Mouse (Mus musculus) urinary bladder, adult 2 months (tissue): ENCODE results near the gene Rhou. TPM values are rescaled to one million over a fixed set of nuclear protein-coding genes. Genes with fewer than 3 reads are reported as not detected.

Experiments used
- DNase-seq: peaks from one replicate; pipeline ENCODE4 v3.0.0; 2022; ENCODE audit warnings: low spot score
- polyA plus RNA-seq: library from polyadenylated mRNA; depleted of rRNA; stranded (reverse); fragments of >200 nt; gene quantifications from 2 replicates; pipeline ENCODE4 v1.2.3, GENCODE M21; 2012; rRNA removed

Gene Rhou
- polyA plus RNA-seq, 1 experiment, result 21.4 TPM

GRCm38 (mm10) chr8:123696167-123696566 lies 42.4 kb downstream of the Rhou start:
- no peak for DNase-seq

- DNase-seq, result no peak
These were observed 43.6 kb downstream of the Rhou start for GRCm38 (mm10) chr8:123697329-123697728.

GRCm38 (mm10) chr8:123700399-123701070 lies 46.8 kb downstream of the Rhou start:
- DNase-seq, result no peak

- DNase-seq, result no peak
These were observed 48.3 kb downstream of the Rhou start for GRCm38 (mm10) chr8:123701952-123702587.

- no peak for DNase-seq
These were observed 51.6 kb downstream of the Rhou start for GRCm38 (mm10) chr8:123705376-123705775.

GRCm38 (mm10) chr8:123707137-123707536 lies 53.4 kb downstream of the Rhou start:
- no peak for DNase-seq

- no peak for DNase-seq
These were observed 55.0 kb downstream of the Rhou start for GRCm38 (mm10) chr8:123708729-123709128.

GRCm38 (mm10) chr8:123710335-123710734 lies 56.6 kb downstream of the Rhou start:
- no peak for DNase-seq

Other genes with a start within 250 kb of the Rhou start
- not detected in 2 replicates for gene Mc1r, start 246.8 kb upstream of the Rhou start, polyA plus RNA-seq
- gene Tubb3, start 242.5 kb upstream of the Rhou start, polyA plus RNA-seq, result 3.6 and 3.7 TPM in 2 replicates
- gene Def8, start 230.4 kb upstream of the Rhou start, polyA plus RNA-seq, result 28.7 and 32.1 TPM in 2 replicates
- gene Afg3l1, start 176.0 kb upstream of the Rhou start, polyA plus RNA-seq, result 22.3 and 23.5 TPM in 2 replicates
- 1.0 and 1.1 TPM in 2 replicates for gene Dbndd1, start 138.5 kb upstream of the Rhou start, polyA plus RNA-seq
- 19.0 and 20.0 TPM in 2 replicates for gene Gas8, start 135.1 kb upstream of the Rhou start, polyA plus RNA-seq
- 37.0 and 41.4 TPM in 2 replicates for gene Rab4a, start 152.1 kb downstream of the Rhou start, polyA plus RNA-seq
- 2.2 and 2.6 TPM in 2 replicates for gene Ccsap, start 206.3 kb downstream of the Rhou start, polyA plus RNA-seq
- gene Acta1, start 240.8 kb downstream of the Rhou start, polyA plus RNA-seq, result 1,444 and 2,020 TPM in 2 replicates